Mouse (Mus musculus) left cerebral cortex, adult 2 months (tissue): ENCODE data around the gene 4632433K11Rik. TPM values are rescaled to one million over a fixed set of nuclear protein-coding genes. Genes with fewer than 3 reads are reported as not detected.
"Not testable (repeated sequence)": the region's sequence is repeated elsewhere in the genome, so short reads cannot be mapped to it uniquely, and the experiment has no call there.

Source experiments
- DNase-seq, 2 experiments: peaks; one replicate each; pipeline ENCODE4 v3.0.0; 2021 to 2022; ENCODE audit warnings: low spot score in 2 of 2, mixed read lengths in 1 of 2; ENCODE audit errors: extremely low spot score in 1 of 2
- H3K27ac ChIP-seq: fragments of 200-600 bp; 2 replicates; pipeline ENCODE4 v1.8.1; 2022
- H3K4me3 ChIP-seq: fragments of 200-600 bp; 2 replicates; pipeline ENCODE4 v1.8.1; 2022
- CTCF ChIP-seq: fragments of 200-600 bp; IDR thresholded peaks from 2 replicates; pipeline ENCODE4 v1.8.1; 2022; ENCODE audit warnings: antibody characterized with exemption, mild to moderate bottlenecking, moderate library complexity
- intact Hi-C: fragments of 180-260 bp; cut with DNase I; formaldehyde crosslinking; loops from one replicate; pipeline ENCODE4 v1.15.1; 2025
- long read RNA-seq, 2 experiments: library from polyadenylated mRNA; stranded (forward); transcript quantifications; one replicate each; pipeline ENCODE4 v2.0.0; 2021; ENCODE audit warnings: borderline mapping rate in 2 of 2
- total RNA-seq, 2 experiments: library from RNA; stranded (reverse); gene quantifications; 2 replicates each; pipeline ENCODE4 v1.2.3; 2021

The 4632433K11Rik gene
- not detected for total RNA-seq
- long read RNA-seq, experiment 1: 0 reads
- long read RNA-seq, experiment 2, partial matches to known transcripts: 0 of 2 reads
- long read RNA-seq, experiment 2, other reads (novel, unspliced or antisense): 0 of 2 reads

- no peak for DNase-seq
- no peak for TF ChIP-seq CTCF
- intact Hi-C loops: no loop called here
- no peak within 1 kb of the TSS for H3K27ac ChIP-seq
- H3K4me3 ChIP-seq: no peak within 1 kb of the TSS
Observed at GRCm38 (mm10) chr7:5033818-5034217, at the start of gene 4632433K11Rik. Gene 4632433K11Rik, plus strand, starts transcription at chr7:5034118.

- TF ChIP-seq CTCF: no peak
- Histone ChIP-seq H3K4me3 (no peak overlapping the region), H3K27ac (no peak overlapping the region)
- intact Hi-C loops: no loop called here
- no peak for DNase-seq
Observed at GRCm38 (mm10) chr7:4988250-4988649, 45.7 kb upstream of the 4632433K11Rik start.

GRCm38 (mm10) chr7:4993347-4993998 lies 40.4 kb upstream of the 4632433K11Rik start:
- intact Hi-C loops: no loop called here
- no peak for TF ChIP-seq CTCF
- DNase-seq: no peak
- Histone ChIP-seq H3K4me3 (no peak overlapping the region), H3K27ac (no peak overlapping the region)

GRCm38 (mm10) chr7:4993999-4994788 lies 39.7 kb upstream of the 4632433K11Rik start:
- DNase-seq: peak in 1 of 2 experiments; percentile 31
- no peak overlapping the region for H3K27ac ChIP-seq

GRCm38 (mm10) chr7:4995268-4996002 lies 38.5 kb upstream of the 4632433K11Rik start:
- no peak for TF ChIP-seq CTCF
- Histone ChIP-seq H3K4me3 (peak overlapping the region; percentile 88), H3K27ac (peak overlapping the region; percentile 91)
- no peak for DNase-seq
- intact Hi-C loops: loop anchor here (1.0 to 5.0 kb wide), 4 partner anchors 19 to 447 kb away; partner anchors contain the start of genes Fiz1, Zfp524 and Zfp580

More at GRCm38 (mm10) chr7:4993999-4994788, 39.7 kb upstream of the 4632433K11Rik start:
- intact Hi-C loops: no loop called here
- TF ChIP-seq CTCF: no peak
- H3K4me3 ChIP-seq: no peak overlapping the region

GRCm38 (mm10) chr7:4996003-4996895 lies 37.7 kb upstream of the 4632433K11Rik start, which contains the start of gene Zfp579:
Gene Zfp579, minus strand, starts transcription at chr7:4996158.
- H3K27ac ChIP-seq: peak within 1 kb of the TSS; percentile 93
- peak within 1 kb of the TSS; percentile 88 for H3K4me3 ChIP-seq
- DNase-seq: peak; percentile 90 to 95
- TF ChIP-seq CTCF: no peak
- intact Hi-C loops: loop anchor here (1.0 to 5.0 kb wide), 4 partner anchors 18 to 448 kb away; partner anchors contain the start of genes Fiz1, Zfp524 and Zfp580

- Histone ChIP-seq H3K27ac (peak overlapping the region; percentile 93), H3K4me3 (peak overlapping the region; percentile 88)
- intact Hi-C loops: loop anchor here (1.0 to 5.0 kb wide), 4 partner anchors 17 to 449 kb away; partner anchors contain the start of genes Fiz1, Zfp524 and Zfp580
- no peak for TF ChIP-seq CTCF
- DNase-seq: no peak
Observed at GRCm38 (mm10) chr7:4996934-4997333, 37.0 kb upstream of the 4632433K11Rik start.

GRCm38 (mm10) chr7:4999876-5000275 lies 34.0 kb upstream of the 4632433K11Rik start:
- DNase-seq: no peak
- peak; percentile 56 for TF ChIP-seq CTCF

GRCm38 (mm10) chr7:5002876-5003275 lies 31.0 kb upstream of the 4632433K11Rik start:
- intact Hi-C loops, H3K27ac ChIP-seq, DNase-seq, H3K4me3 ChIP-seq: not testable (repeated sequence)

More at GRCm38 (mm10) chr7:4999876-5000275, 34.0 kb upstream of the 4632433K11Rik start:
- Histone ChIP-seq H3K27ac (no peak overlapping the region), H3K4me3 (no peak overlapping the region)
- intact Hi-C loops: loop anchor here (5.0 kb wide), 1 partner anchor 58 kb away; no protein-coding TSS in a partner anchor

GRCm38 (mm10) chr7:5008229-5008628 lies 25.7 kb upstream of the 4632433K11Rik start:
- intact Hi-C loops: no loop called here
- DNase-seq: no peak
- TF ChIP-seq CTCF: no peak
- no peak overlapping the region for H3K27ac ChIP-seq
- no peak overlapping the region for H3K4me3 ChIP-seq
